Mouse (Mus musculus): ENCODE results near the gene Fam3c.

The Fam3c gene

DNA sequence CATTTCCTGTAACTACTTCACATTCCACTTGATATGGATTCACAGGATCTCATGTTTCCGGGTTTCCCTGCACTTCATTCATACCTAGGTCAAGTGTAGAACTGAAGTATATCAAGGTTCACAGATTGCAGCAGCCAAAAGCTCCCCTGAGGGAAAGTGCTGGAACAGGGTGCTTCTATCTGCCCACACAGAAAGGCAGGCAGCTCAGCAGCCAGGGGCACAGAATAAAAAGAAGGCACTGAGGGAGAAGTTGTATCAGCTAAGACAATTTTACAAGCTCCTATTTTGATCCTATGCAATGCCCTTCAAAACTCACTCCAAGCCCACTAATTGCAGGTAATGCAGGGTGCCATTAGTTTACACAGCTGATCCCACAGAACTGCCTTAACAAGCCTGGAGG, 2.0 kb downstream of the Fam3c start:
- DNase-seq (ENCODE audit: low spot score in 2 of 2), result no peak

DNA sequence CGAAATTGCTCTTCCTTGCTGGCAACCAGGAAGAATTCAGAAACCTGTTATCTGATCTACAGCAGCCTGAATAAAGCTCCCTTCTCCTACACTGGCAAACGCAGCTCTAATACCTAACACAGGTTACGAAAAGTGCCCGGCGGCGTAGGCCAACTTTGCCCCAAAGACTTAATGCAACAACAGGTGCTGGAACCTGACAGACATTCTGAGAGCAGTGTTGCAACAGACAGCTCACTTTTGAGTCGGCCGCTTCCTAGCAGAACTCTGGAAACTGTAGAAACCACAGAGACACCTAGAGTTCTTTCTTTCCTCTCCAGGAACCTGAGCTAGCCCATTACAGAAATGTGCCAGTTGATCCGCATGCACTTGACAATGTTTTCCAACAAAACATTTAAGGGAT, 4.5 kb downstream of the Fam3c start:
- DNase-seq (ENCODE audit: low spot score in 2 of 2), result no peak

DNA sequence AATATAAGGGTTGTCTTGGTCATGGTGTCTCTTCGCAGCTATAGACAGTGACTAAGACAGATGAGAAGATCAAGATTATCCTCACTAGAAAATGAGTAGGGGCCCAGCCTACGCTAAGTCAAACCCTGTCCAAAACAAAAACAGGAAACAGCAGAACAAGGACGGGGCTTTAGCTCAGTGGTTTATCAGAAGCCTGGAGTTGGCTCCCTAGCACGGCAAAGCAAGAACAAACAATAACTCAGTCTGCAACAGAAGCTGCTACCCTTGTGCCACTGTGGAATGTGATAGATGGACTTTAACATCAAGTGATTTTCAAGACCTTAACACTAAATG, 5.8 kb downstream of the Fam3c start:
- no peak for DNase-seq (ENCODE audit: low spot score in 2 of 2)

DNA sequence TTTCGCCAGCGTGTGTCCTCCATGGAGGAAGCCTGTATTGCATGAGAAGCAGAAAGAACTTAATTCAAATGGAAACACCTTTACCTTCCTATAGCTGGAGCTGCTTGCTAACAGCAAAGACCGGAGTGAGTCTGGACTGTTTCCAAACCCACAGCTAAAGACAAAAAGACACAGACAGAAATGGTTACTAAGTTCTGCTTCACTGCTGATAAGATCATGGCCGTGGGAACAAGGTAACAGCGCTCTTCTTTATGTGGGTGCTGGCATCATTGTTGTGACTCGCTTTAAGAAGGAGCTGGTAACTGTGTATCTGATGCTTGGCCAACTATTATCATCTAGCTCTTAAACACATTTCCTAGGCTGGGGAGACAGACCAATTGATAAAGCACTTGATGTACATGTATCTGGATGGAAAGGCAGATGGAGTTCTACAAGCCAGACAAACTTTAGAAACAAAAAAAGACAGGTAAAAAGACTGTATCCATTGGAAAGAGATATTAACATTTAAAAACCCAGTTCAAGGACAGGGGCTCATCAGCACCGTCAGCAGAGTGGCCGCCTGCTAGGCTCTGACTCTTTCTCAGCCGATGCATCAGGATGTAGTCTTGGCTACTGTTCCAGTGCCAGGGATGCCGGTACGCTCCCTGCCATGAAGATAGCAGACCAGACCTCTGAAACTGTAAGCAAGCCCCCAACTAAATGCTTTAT, 6.4 kb downstream of the Fam3c start:
- no peak for DNase-seq (ENCODE audit: low spot score in 2 of 2)

- DNase-seq (ENCODE audit: low spot score in 2 of 2), result no peak
Measured at GRCm38 (mm10) chr6:22348975-22349374, 7.1 kb downstream of the Fam3c start.

- no peak for DNase-seq (ENCODE audit: low spot score in 2 of 2)
Measured at GRCm38 (mm10) chr6:22348130-22348529, 7.9 kb downstream of the Fam3c start.

- DNase-seq (ENCODE audit: low spot score in 2 of 2), result no peak
Measured at GRCm38 (mm10) chr6:22347132-22347902, 8.7 kb downstream of the Fam3c start.

DNA sequence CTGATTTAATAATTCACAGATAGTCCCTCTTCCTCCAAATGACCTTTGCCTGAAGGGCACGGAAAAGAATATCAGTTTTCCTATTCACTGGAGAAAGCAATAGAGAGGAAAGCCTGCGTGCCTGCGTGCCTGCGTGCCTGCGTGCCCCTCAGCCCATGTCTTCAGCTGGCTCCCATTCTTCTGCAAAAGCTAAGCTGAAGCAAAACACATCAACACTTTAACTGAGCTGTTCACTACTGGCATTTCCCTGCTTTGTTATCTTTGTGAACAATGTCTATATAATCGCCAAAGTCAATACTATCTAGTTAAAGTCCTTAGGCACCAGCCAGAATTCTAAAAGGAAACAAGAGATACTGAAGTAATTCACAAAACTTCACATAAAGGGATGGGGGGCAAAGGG, 11.6 kb downstream of the Fam3c start:
- DNase-seq (ENCODE audit: low spot score in 2 of 2), result no peak

DNA sequence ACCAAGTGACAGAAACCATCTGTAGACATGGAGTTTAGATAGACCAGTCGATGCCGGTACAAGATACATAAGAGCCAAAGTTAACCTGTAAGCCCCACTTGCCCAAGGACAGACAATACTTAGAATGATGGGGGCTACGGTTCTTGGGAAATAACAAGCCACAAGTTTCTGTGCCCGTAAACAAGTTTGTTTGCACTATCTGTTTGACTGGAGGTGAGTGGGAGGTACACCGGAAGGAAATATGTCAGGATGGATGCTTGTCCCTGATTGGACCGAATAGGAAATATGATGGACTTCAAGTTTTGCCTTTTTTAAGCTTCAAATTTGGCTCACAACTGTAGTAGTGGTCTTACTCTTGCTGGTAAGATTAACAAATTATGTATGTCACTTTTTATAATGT, 12.3 kb downstream of the Fam3c start:
- no peak for DNase-seq (ENCODE audit: low spot score in 2 of 2)

- DNase-seq (ENCODE audit: low spot score in 2 of 2), result no peak
Measured at GRCm38 (mm10) chr6:22343292-22343691, 12.8 kb downstream of the Fam3c start.

DNA sequence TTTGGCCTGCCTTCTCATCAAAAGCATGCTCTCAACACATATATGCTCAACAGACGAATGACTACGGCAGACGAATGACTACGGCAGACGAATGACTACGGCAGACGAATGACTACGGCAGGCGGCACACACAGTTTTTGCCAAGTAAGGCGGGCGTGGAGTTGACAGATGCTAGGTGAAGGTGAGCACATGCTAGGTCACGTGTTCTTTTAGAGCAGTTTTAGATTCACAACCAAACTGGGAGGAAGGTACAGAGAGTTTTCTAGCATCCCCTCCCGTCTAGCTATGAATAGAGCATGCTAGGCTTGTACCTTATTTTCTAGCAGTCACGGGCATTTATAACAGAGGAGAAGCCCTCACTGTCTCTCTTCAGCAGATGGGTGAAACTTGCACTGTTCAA, 15.3 kb downstream of the Fam3c start:
- DNase-seq (ENCODE audit: low spot score in 2 of 2), result no peak

- DNase-seq (ENCODE audit: low spot score in 2 of 2), result no peak
Measured at GRCm38 (mm10) chr6:22339763-22340542, 16.1 kb downstream of the Fam3c start.

DNA sequence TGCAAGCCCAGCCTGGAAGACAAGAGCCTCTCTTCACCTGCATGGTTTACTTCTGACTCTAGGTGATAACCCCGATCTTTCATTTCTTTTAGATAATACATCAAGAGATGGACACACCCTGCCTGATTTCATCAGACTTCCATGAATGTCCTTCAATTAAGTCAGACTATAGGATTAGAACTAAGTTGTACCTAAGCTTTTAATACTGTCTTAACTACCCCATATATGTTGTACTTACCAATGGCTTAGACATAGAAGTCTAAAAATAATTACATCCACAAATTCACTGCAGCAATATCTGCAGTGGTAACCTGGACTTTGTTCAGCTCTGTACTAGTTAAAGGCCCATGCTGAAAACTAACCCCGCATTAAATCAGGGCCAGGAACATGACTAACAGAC, 23.5 kb downstream of the Fam3c start:
- no peak for DNase-seq (ENCODE audit: low spot score in 2 of 2)

DNA sequence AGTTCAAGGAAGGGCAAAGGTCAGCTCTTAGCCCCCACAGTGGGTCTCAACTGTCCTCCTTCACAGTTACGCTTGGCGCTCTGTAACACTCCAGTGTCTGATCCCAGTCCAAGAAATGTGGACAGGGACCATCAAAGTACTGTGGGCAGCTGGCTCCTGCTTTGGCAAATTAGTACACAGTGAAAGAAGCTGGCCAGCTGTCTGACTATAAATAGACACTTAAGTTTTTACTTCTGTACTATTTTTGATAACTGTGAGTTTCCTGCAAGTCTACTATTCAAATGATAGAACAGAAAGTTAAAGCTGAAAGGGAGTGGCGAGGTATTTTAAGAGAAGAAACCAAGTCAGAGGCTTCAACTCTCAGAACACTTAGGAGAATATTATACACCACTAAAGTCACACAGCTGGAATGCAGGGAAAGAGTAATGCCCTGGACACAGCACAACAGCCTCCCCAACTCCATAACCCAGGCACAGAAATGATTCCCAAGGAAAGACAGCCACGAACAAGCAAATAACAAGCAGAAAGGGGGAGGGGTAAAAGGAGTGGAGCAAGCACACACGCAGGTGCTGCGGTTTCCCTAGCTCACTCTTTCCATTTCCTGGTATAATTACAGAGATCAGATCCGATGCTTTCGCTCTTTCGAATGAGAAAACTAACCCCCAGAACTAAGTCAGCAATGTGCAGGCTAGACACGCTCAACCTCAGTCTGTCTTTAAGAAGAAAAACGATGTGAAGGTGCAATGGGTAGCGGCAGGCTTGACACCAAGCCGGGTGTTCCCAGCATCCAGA, 25.7 kb downstream of the Fam3c start:
- DNase-seq (ENCODE audit: low spot score in 2 of 2), result no peak

GRCm38 (mm10) chr6:22327931-22328330, 28.1 kb downstream of the Fam3c start:
- DNase-seq (ENCODE audit: low spot score in 2 of 2), result no peak

- DNase-seq (ENCODE audit: low spot score in 2 of 2), result no peak
Measured at GRCm38 (mm10) chr6:22327091-22327490, 29.0 kb downstream of the Fam3c start.

GRCm38 (mm10) chr6:22326289-22326688, 29.8 kb downstream of the Fam3c start:
- DNase-seq (ENCODE audit: low spot score in 2 of 2), result no peak

DNA sequence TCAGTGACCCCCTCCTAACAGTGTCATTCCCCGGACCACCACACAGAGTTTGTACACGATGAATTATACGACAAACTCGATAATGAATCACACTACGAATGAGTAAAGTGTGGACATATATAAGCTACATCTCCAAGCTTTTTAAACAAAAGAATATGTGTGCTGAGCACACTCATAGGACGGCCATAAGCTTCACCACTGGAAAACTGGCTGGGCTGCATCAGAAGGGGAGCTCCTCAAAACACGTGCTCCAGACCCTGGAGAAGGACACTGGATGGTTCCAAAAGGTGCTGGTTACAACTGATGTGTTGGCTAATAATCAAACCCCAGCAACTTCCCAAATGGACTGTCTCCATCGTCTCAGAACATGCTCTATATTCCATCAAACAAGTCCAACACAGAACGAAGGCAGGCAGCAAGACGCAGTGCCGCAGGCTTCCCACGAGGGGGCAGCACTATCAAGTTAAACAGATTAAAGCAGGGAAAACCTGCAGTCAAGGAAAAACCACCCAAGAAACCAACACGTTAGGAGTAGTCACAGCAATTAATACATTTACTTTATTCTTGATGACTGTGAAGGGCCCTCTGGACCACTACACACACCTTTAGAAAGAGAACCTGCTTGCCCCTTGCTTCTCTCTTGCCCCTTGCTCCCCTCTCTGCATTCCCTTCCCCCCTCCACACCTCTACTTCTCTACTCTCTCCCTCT, 30.5 kb downstream of the Fam3c start:
- DNase-seq (ENCODE audit: low spot score in 2 of 2), result peak; percentile 62 to 82

DNA sequence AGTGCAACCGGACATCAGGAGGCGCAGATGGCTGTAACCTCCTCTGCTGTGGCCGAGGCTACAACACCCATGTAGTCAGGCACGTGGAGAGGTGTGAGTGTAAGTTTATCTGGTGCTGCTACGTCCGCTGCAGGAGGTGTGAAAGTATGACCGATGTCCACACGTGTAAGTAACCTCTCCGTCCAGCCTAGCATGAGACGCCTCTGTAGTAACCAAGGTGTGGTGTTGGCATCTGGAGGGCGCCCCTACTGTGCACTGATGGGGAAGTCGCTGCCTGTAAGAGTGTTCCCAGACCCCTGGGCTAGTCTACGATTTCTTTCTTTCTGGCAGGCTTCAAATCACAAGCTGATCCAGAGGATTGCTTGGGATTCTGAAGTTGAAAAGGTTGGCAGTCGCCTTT, 58.0 kb downstream of the Fam3c start:
- DNase-seq (ENCODE audit: low spot score in 2 of 2), result no peak

DNA sequence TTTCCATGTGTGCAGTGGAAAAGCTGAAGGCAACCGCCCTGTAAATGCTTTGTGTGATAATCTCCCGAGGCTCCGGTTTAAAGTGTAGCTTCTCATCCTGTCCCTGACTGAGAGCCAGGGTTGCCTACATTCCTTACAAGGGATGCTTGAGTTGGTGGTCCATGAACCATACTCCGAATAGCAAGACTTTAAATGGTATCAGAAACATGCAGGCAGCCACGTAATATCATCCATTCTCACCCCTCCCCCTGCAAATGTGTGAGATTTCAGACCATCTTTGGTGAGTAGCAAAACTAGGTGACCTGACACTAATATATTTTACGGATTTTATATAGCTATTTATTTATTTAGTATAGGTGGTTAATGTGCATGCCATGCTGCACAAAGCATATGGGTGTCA, 59.0 kb downstream of the Fam3c start:
- DNase-seq (ENCODE audit: low spot score in 2 of 2), result no peak

DNA sequence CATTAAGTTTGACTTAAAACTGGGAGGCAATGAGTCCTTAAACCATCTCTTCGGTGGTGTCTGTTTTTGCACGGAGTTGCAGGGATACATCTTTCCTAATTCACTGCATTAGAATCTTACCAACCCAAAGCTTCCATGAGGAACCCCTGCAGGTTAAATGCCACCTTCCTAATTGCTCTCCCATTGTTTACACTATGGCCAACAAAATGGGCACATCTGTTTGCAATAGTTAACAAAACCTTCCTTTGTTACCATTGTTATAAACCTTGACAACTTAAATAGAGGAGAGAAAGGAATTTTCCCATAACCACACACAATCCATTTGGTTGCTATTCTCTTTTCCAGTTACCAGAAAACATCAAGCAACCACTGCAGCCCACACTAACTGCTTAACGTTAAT, 62.1 kb downstream of the Fam3c start:
- DNase-seq (ENCODE audit: low spot score in 2 of 2), result no peak

All from frontal cortex, postnatal 14 days (tissue).